Mouse (Mus musculus): ENCODE measurements at regions not wholly inside any gene's neighbourhood (a gene's known extent, or its start where the extent isn't known, plus 50 kb on each side); places are given as distances from the start of the nearest gene placed in this dataset.

- Histone ChIP-seq H3K27ac (ENCODE audit: low read depth, low read length) (no peak overlapping the region), H3K4me1 (replicated peaks; ENCODE audit: control insufficient read depth, insufficient read depth, low read length) (peaks cover 3% of the 10 kb centered on the region), H3K9ac (ENCODE audit: low read depth, low read length) (no peak overlapping the region), H3K36me3 (ENCODE audit: control insufficient read depth, insufficient read depth, low read length) (no peaks in the 10 kb centered on the region), H3K4me3 (ENCODE audit: low read depth, low read length) (no peak overlapping the region), H3K4me2 (replicated peaks; ENCODE audit: low read depth, low read length) (0 out of 2 replicates have a peak overlapping the region, but pooled peaks have one; percentile 13), H3K27me3 (ENCODE audit: control insufficient read depth, insufficient read depth, low read length) (peaks cover 55% of the 10 kb centered on the region), H3K9me3 (ENCODE audit: control insufficient read depth, low read length) (no peaks in the 10 kb centered on the region)
- ATAC-seq (ENCODE audit: low FRiP score) (no peak), DNase-seq (ENCODE audit: low spot score) (peak; percentile 42)
- WGBS: 4% methylated on average over 24 of the region's 24 CpGs
Observed at GRCm38 (mm10) chr14:61689776-61690175, 82.5 kb downstream of the Kcnrg start.

- WGBS: 91% methylated on average over 6 of the region's 6 CpGs
- H3K27ac ChIP-seq (ENCODE audit: low read depth, low read length): no peak overlapping the region
- no peak overlapping the region for H3K4me2 ChIP-seq (replicated peaks; ENCODE audit: low read depth, low read length)
- peaks cover 36% of the 10 kb centered on the region for H3K27me3 ChIP-seq (ENCODE audit: control insufficient read depth, insufficient read depth, low read length)
- DNase-seq (ENCODE audit: low spot score): no peak
- H3K4me3 ChIP-seq (ENCODE audit: low read depth, low read length): no peak overlapping the region
- no peaks in the 10 kb centered on the region for H3K36me3 ChIP-seq (ENCODE audit: control insufficient read depth, insufficient read depth, low read length)
- H3K4me1 ChIP-seq (replicated peaks; ENCODE audit: control insufficient read depth, insufficient read depth, low read length): peaks cover 3% of the 10 kb centered on the region; the same call in 1 of the 2 replicates
- no peak for ATAC-seq (ENCODE audit: low FRiP score)
- no peak overlapping the region for H3K9ac ChIP-seq (ENCODE audit: low read depth, low read length)
- H3K9me3 ChIP-seq (ENCODE audit: control insufficient read depth, low read length): no peaks in the 10 kb centered on the region
Observed at GRCm38 (mm10) chr14:61691785-61692372, 84.6 kb downstream of the Kcnrg start.

GRCm38 (mm10) chr14:61694796-61695195 lies 87.5 kb downstream of the Kcnrg start:
- no peaks in the 10 kb centered on the region for H3K36me3 ChIP-seq (ENCODE audit: control insufficient read depth, insufficient read depth, low read length)
- H3K4me1 ChIP-seq (replicated peaks; ENCODE audit: control insufficient read depth, insufficient read depth, low read length): no peaks in the 10 kb centered on the region
- no peak overlapping the region for H3K4me3 ChIP-seq (ENCODE audit: low read depth, low read length)
- peaks cover 16% of the 10 kb centered on the region for H3K27me3 ChIP-seq (ENCODE audit: control insufficient read depth, insufficient read depth, low read length)
- H3K9me3 ChIP-seq (ENCODE audit: control insufficient read depth, low read length): no peaks in the 10 kb centered on the region
- 85% methylated on average over 3 of the region's 3 CpGs for WGBS
- DNase-seq (ENCODE audit: low spot score) (no peak), ATAC-seq (ENCODE audit: low FRiP score) (no peak)
- no peak overlapping the region for H3K9ac ChIP-seq (ENCODE audit: low read depth, low read length)
- H3K4me2 ChIP-seq (replicated peaks; ENCODE audit: low read depth, low read length): no peak overlapping the region
- H3K27ac ChIP-seq (ENCODE audit: low read depth, low read length): no peak overlapping the region

- H3K9me3 ChIP-seq (ENCODE audit: control insufficient read depth, low read length): no peaks in the 10 kb centered on the region
- H3K4me3 ChIP-seq (ENCODE audit: low read depth, low read length): no peak overlapping the region
- ATAC-seq (ENCODE audit: low FRiP score): no peak
- no peak overlapping the region for H3K9ac ChIP-seq (ENCODE audit: low read depth, low read length)
- peaks cover under 1% of the 10 kb centered on the region; the same call in 1 of the 2 replicates for H3K27me3 ChIP-seq (ENCODE audit: control insufficient read depth, insufficient read depth, low read length)
- WGBS: 60% methylated on average over 7 of the region's 7 CpGs
- H3K4me1 ChIP-seq (replicated peaks; ENCODE audit: control insufficient read depth, insufficient read depth, low read length): no peaks in the 10 kb centered on the region
- no peaks in the 10 kb centered on the region for H3K36me3 ChIP-seq (ENCODE audit: control insufficient read depth, insufficient read depth, low read length)
- H3K27ac ChIP-seq (ENCODE audit: low read depth, low read length): no peak overlapping the region
- H3K4me2 ChIP-seq (replicated peaks; ENCODE audit: low read depth, low read length): no peak overlapping the region
- DNase-seq (ENCODE audit: low spot score): no peak
Observed at GRCm38 (mm10) chr14:61696290-61696842, 89.1 kb downstream of the Kcnrg start.

- H3K9ac ChIP-seq (ENCODE audit: low read depth, low read length): no peak overlapping the region
- WGBS: 79% methylated on average over 13 of the region's 13 CpGs
- no peaks in the 10 kb centered on the region for H3K27me3 ChIP-seq (ENCODE audit: control insufficient read depth, insufficient read depth, low read length)
- no peak overlapping the region for H3K4me2 ChIP-seq (replicated peaks; ENCODE audit: low read depth, low read length)
- no peaks in the 10 kb centered on the region for H3K9me3 ChIP-seq (ENCODE audit: control insufficient read depth, low read length)
- ATAC-seq (ENCODE audit: low FRiP score) (no peak), DNase-seq (ENCODE audit: low spot score) (no peak)
- H3K4me3 ChIP-seq (ENCODE audit: low read depth, low read length): no peak overlapping the region
- no peaks in the 10 kb centered on the region for H3K36me3 ChIP-seq (ENCODE audit: control insufficient read depth, insufficient read depth, low read length)
- H3K4me1 ChIP-seq (replicated peaks; ENCODE audit: control insufficient read depth, insufficient read depth, low read length): no peaks in the 10 kb centered on the region
- no peak overlapping the region for H3K27ac ChIP-seq (ENCODE audit: low read depth, low read length)
Observed at GRCm38 (mm10) chr14:61696886-61697554, 89.8 kb downstream of the Kcnrg start.

GRCm38 (mm10) chr14:61697704-61698103 lies 90.4 kb downstream of the Kcnrg start:
- DNase-seq (ENCODE audit: low spot score) (no peak), ATAC-seq (ENCODE audit: low FRiP score) (no peak)
- WGBS: 75% methylated on average over 10 of the region's 10 CpGs
- Histone ChIP-seq H3K27me3 (ENCODE audit: control insufficient read depth, insufficient read depth, low read length) (no peaks in the 10 kb centered on the region), H3K9ac (ENCODE audit: low read depth, low read length) (no peak overlapping the region), H3K36me3 (ENCODE audit: control insufficient read depth, insufficient read depth, low read length) (no peaks in the 10 kb centered on the region), H3K4me2 (replicated peaks; ENCODE audit: low read depth, low read length) (no peak overlapping the region), H3K4me3 (ENCODE audit: low read depth, low read length) (no peak overlapping the region), H3K9me3 (ENCODE audit: control insufficient read depth, low read length) (no peaks in the 10 kb centered on the region), H3K27ac (ENCODE audit: low read depth, low read length) (no peak overlapping the region), H3K4me1 (replicated peaks; ENCODE audit: control insufficient read depth, insufficient read depth, low read length) (no peaks in the 10 kb centered on the region)

- H3K9ac ChIP-seq (ENCODE audit: low read depth, low read length): no peak overlapping the region
- no peaks in the 10 kb centered on the region for H3K36me3 ChIP-seq (ENCODE audit: control insufficient read depth, insufficient read depth, low read length)
- no peak overlapping the region for H3K27ac ChIP-seq (ENCODE audit: low read depth, low read length)
- H3K4me2 ChIP-seq (replicated peaks; ENCODE audit: low read depth, low read length): no peak overlapping the region
- no peak overlapping the region for H3K4me3 ChIP-seq (ENCODE audit: low read depth, low read length)
- no peak for DNase-seq (ENCODE audit: low spot score)
- H3K4me1 ChIP-seq (replicated peaks; ENCODE audit: control insufficient read depth, insufficient read depth, low read length): no peaks in the 10 kb centered on the region
- 67% methylated on average over 12 of the region's 12 CpGs for WGBS
- H3K27me3 ChIP-seq (ENCODE audit: control insufficient read depth, insufficient read depth, low read length): no peaks in the 10 kb centered on the region
- ATAC-seq (ENCODE audit: low FRiP score): no peak
- H3K9me3 ChIP-seq (ENCODE audit: control insufficient read depth, low read length): no peaks in the 10 kb centered on the region
Observed at GRCm38 (mm10) chr14:61698358-61699055, 91.2 kb downstream of the Kcnrg start.

- Histone ChIP-seq H3K4me1 (replicated peaks; ENCODE audit: control insufficient read depth, insufficient read depth, low read length) (no peaks in the 10 kb centered on the region), H3K36me3 (ENCODE audit: control insufficient read depth, insufficient read depth, low read length) (no peaks in the 10 kb centered on the region), H3K4me3 (ENCODE audit: low read depth, low read length) (no peak overlapping the region), H3K27ac (ENCODE audit: low read depth, low read length) (no peak overlapping the region), H3K9ac (ENCODE audit: low read depth, low read length) (no peak overlapping the region), H3K4me2 (replicated peaks; ENCODE audit: low read depth, low read length) (no peak overlapping the region), H3K9me3 (ENCODE audit: control insufficient read depth, low read length) (no peaks in the 10 kb centered on the region), H3K27me3 (ENCODE audit: control insufficient read depth, insufficient read depth, low read length) (no peaks in the 10 kb centered on the region)
- WGBS: 82% methylated on average over 7 of the region's 7 CpGs
- DNase-seq (ENCODE audit: low spot score) (no peak), ATAC-seq (ENCODE audit: low FRiP score) (no peak)
Observed at GRCm38 (mm10) chr14:61699638-61700037, 92.4 kb downstream of the Kcnrg start.

All from hindbrain, embryonic 11.5 days (tissue).